ENCODE assay signal across 8 mouse cellular contexts in the genomic region with DNA sequence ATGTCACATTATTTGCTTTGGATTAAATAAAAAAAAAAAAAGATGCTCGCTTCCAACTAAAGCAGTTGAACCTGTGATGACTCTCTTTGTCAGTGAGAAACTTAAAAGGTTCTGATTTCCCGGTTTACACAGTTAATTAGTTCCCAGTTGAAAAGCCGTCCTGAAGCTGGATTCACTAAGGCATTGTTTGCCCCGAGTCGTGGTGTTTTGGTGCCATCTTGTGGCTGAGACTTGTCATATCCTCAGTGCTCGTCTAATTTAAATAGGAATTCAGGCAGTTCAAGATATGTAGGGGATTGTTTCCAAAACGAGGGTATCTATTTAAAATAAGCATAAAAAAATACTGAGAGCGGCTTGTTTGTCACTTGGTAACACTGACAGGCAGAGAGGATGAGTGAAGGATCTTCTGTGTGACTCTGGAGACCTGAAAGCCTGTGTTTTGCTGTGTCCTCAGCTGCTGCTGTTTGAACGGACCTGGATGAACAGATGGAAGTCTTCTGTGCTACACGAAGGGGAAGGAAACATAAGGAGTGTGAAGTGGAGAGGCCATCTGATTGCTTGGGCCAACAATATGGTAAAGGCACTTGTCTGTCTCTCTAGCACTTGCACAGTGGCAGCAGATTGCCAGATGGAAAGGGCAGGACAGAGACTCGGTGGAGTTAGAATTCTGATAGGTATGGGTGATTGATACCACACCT.
DNase-seq lines count a peak whose midpoint lies in the region; ATAC-seq and TF ChIP-seq lines count a peak whose summit lies in the region.

No protein-coding gene starts in this region.

- no peaks in the 10 kb centered on the region for H3K9me3 ChIP-seq in kidney, postnatal 0 days (replicated peaks; ENCODE audit: low read length)
- no peaks in the 10 kb centered on the region for H3K9me3 ChIP-seq in liver, postnatal 0 days (ENCODE audit: low read length)
- no peaks in the 10 kb centered on the region for H3K9me3 ChIP-seq in neural tube, embryonic 15.5 days (replicated peaks)

- H3K4me2 ChIP-seq in kidney, postnatal 0 days (ENCODE audit: low read length) = no peak overlapping the region
- H3K4me2 ChIP-seq in liver, postnatal 0 days (ENCODE audit: low read depth, low read length) = no peak overlapping the region
- H3K4me2 ChIP-seq in neural tube, embryonic 15.5 days = no peak overlapping the region

- DNase-seq in CD8-positive naive resting alpha-beta T cell, adult 2 months (ENCODE audit: low read depth in 2 of 2, low spot score in 2 of 2) = peak; percentile 3 to 15
- peak; percentile 40 to 46 for DNase-seq in adrenal gland, adult 18-20 months (ENCODE audit: low spot score in 2 of 2)
- peak; percentile 89 for DNase-seq in embryo, embryonic 10 days (ENCODE audit: low spot score)
- DNase-seq in heart, adult 8-10 months (ENCODE audit: low spot score) = peak; percentile 54
- DNase-seq in kidney, postnatal 0 days (ENCODE audit: low spot score) = peak; percentile 87
- DNase-seq in liver, postnatal 0 days = peak; percentile 75
- peak; percentile 14 to 39 for DNase-seq in thymus, postnatal 36 days

- peak; percentile 95 for TF ChIP-seq CTCF in kidney, postnatal 0 days (IDR thresholded peaks at IDR 0.05; ENCODE audit: low read depth)
- peak; percentile 85 for TF ChIP-seq CTCF in liver, postnatal 0 days (IDR thresholded peaks at IDR 0.05; ENCODE audit: low read depth)

- 0 out of 2 replicates have a peak, but pooled peaks cover 6% of the 10 kb centered on the region for H3K36me3 ChIP-seq in kidney, postnatal 0 days (ENCODE audit: insufficient read depth, low read length)
- H3K36me3 ChIP-seq in liver, postnatal 0 days (replicated peaks; ENCODE audit: insufficient read depth, low read length) = peaks cover 8% of the 10 kb centered on the region; the same call in 1 of the 2 replicates
- H3K36me3 ChIP-seq in neural tube, embryonic 15.5 days = peaks cover 22% of the 10 kb centered on the region

- H3K27me3 ChIP-seq in kidney, postnatal 0 days (ENCODE audit: insufficient read depth, low read length) = no peaks in the 10 kb centered on the region
- H3K27me3 ChIP-seq in liver, postnatal 0 days (ENCODE audit: insufficient read depth, low read length) = no peaks in the 10 kb centered on the region
- H3K27me3 ChIP-seq in neural tube, embryonic 15.5 days (replicated peaks) = no peaks in the 10 kb centered on the region

- no peak overlapping the region for H3K27ac ChIP-seq in kidney, postnatal 0 days
- no peak overlapping the region for H3K27ac ChIP-seq in liver, postnatal 0 days (ENCODE audit: low read depth)
- H3K27ac ChIP-seq in neural tube, embryonic 15.5 days (replicated peaks) = no peak overlapping the region

- 18% methylated on average over 11 of the region's 11 CpGs for WGBS in kidney, postnatal 0 days
- 23% methylated on average over 11 of the region's 11 CpGs for WGBS in liver, postnatal 0 days (ENCODE audit: insufficient replicate concordance)
- 20% methylated on average over 11 of the region's 11 CpGs for WGBS in neural tube, embryonic 15.5 days

- H3K4me1 ChIP-seq in kidney, postnatal 0 days (replicated peaks; ENCODE audit: insufficient read depth, low read length) = no peaks in the 10 kb centered on the region
- H3K4me1 ChIP-seq in liver, postnatal 0 days (ENCODE audit: insufficient read depth) = no peaks in the 10 kb centered on the region
- H3K4me1 ChIP-seq in neural tube, embryonic 15.5 days = peaks cover 2% of the 10 kb centered on the region; the same call in 1 of the 2 replicates

- H3K9ac ChIP-seq in kidney, postnatal 0 days (ENCODE audit: low read depth, low read length) = no peak overlapping the region
- no peak overlapping the region for H3K9ac ChIP-seq in liver, postnatal 0 days (replicated peaks)
- no peak overlapping the region for H3K9ac ChIP-seq in neural tube, embryonic 15.5 days (replicated peaks)

- peak; percentile 68 for ATAC-seq in kidney, postnatal 0 days (replicated peaks; ENCODE audit: low FRiP score, low read depth)
- ATAC-seq in liver, postnatal 0 days = no peak
- peak; percentile 91 for ATAC-seq in neural tube, embryonic 15.5 days (ENCODE audit: low FRiP score)

- no peak overlapping the region for H3K4me3 ChIP-seq in kidney, postnatal 0 days (replicated peaks; ENCODE audit: low read depth, low read length)
- H3K4me3 ChIP-seq in liver, postnatal 0 days (ENCODE audit: low read depth, low read length) = no peak overlapping the region
- no peak overlapping the region for H3K4me3 ChIP-seq in neural tube, embryonic 15.5 days (replicated peaks)

- no peak for TF ChIP-seq EP300 in liver, postnatal 0 days (IDR thresholded peaks at IDR 0.05; ENCODE audit: low read depth)

Comparison
In these comparisons a context has a peak if more than half of its experiments do, and no peak if none do; other contexts are left out.
1. DNase-seq: peak in every context shown above with its lines; median percentile 89 in embryo, embryonic 10 days; 87 in kidney, postnatal 0 days; 75 in liver, postnatal 0 days; 54 in heart, adult 8-10 months; 43 in adrenal gland, adult 18-20 months; 26 in thymus, postnatal 36 days; 9 in CD8-positive naive resting alpha-beta T cell, adult 2 months.